Mouse (Mus musculus): ENCODE results near the gene Plekhm2.

The Plekhm2 gene

GRCm38 (mm10) chr4:141603921-141604320, 60.8 kb downstream of the Plekhm2 start:
- no peak for DNase-seq (ENCODE audit: low spot score)

- DNase-seq (ENCODE audit: low spot score): no peak
These were observed 62.0 kb downstream of the Plekhm2 start for GRCm38 (mm10) chr4:141602523-141603223.

- no peak for DNase-seq (ENCODE audit: low spot score)
These were observed 63.4 kb downstream of the Plekhm2 start for GRCm38 (mm10) chr4:141601148-141601862.

- no peak for DNase-seq (ENCODE audit: low spot score)
These were observed 64.3 kb downstream of the Plekhm2 start for GRCm38 (mm10) chr4:141600364-141600763.

- no peak for DNase-seq (ENCODE audit: low spot score)
These were observed 65.2 kb downstream of the Plekhm2 start for GRCm38 (mm10) chr4:141599251-141600141.

- DNase-seq (ENCODE audit: low spot score): no peak
These were observed 65.8 kb downstream of the Plekhm2 start for GRCm38 (mm10) chr4:141598894-141599250.

- DNase-seq (ENCODE audit: low spot score): no peak
These were observed 66.4 kb downstream of the Plekhm2 start for GRCm38 (mm10) chr4:141598199-141598893.

GRCm38 (mm10) chr4:141596700-141597328, 67.9 kb downstream of the Plekhm2 start:
- no peak for DNase-seq (ENCODE audit: low spot score)

GRCm38 (mm10) chr4:141595605-141596268, 69.0 kb downstream of the Plekhm2 start:
- DNase-seq (ENCODE audit: low spot score): no peak

- DNase-seq (ENCODE audit: low spot score): no peak
These were observed 69.6 kb downstream of the Plekhm2 start for GRCm38 (mm10) chr4:141595138-141595537.

- DNase-seq (ENCODE audit: low spot score): no peak
These were observed 73.2 kb downstream of the Plekhm2 start for GRCm38 (mm10) chr4:141591547-141591946.

- no peak for DNase-seq (ENCODE audit: low spot score)
These were observed 80.8 kb downstream of the Plekhm2 start for GRCm38 (mm10) chr4:141583919-141584318.

- no peak for DNase-seq (ENCODE audit: low spot score)
These were observed 83.6 kb downstream of the Plekhm2 start for GRCm38 (mm10) chr4:141581051-141581450.

GRCm38 (mm10) chr4:141578833-141579232, 85.9 kb downstream of the Plekhm2 start:
- DNase-seq (ENCODE audit: low spot score): no peak

GRCm38 (mm10) chr4:141576877-141577276, 87.8 kb downstream of the Plekhm2 start:
- no peak for DNase-seq (ENCODE audit: low spot score)

- DNase-seq (ENCODE audit: low spot score): no peak
These were observed 88.3 kb downstream of the Plekhm2 start for GRCm38 (mm10) chr4:141576404-141576803.

All from layer of hippocampus, adult 11-12 months (tissue).